Mouse (Mus musculus): ENCODE measurements around the gene Tmem223.

The Tmem223 gene

DNA sequence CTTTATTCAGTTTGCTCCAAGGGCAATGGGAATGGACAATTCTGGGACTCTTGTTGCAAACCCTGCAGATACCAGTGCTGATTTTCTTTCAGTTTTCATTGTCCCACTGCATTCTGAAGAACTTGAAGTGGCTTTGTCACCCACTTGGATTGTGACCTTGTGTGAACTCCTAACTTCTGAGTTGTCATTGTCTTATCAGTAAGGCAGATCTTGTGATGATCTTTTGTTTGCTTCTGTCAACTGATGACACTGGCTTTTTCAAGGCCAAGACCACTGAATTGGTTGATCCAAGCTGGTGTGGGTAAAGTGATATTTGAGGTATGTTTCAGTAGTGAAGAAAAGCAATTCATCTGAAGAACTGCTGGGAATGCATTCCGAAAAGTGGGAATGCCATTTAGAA, 25.4 kb upstream of the Tmem223 start:
- in situ Hi-C loops (cut with MboI, MseI), result no loop called here

GRCm38 (mm10) chr19:8747368-8747767, 23.4 kb upstream of the Tmem223 start:
- in situ Hi-C loops (cut with MboI, MseI), result no loop called here

DNA sequence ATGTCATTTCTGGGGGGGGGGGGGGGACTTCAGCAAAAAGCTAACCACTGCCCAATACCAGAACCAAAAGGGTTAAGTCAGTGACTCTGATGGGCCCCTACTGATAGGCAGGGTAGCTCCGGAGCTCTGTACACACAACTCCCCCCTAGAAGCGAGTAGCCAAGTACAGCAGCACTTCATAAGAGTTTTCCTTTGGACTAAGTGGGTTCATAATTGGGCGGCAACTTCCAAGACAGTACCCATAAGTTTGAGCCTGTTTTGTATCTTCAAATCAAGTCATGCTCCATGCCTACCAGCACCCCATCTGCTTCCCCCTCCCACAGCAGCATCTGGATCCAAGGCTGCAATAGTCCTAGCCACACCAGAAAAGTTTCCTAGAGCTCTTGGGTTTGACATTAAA, 15.1 kb upstream of the Tmem223 start:
- in situ Hi-C loops (cut with MboI, MseI), result no loop called here

DNA sequence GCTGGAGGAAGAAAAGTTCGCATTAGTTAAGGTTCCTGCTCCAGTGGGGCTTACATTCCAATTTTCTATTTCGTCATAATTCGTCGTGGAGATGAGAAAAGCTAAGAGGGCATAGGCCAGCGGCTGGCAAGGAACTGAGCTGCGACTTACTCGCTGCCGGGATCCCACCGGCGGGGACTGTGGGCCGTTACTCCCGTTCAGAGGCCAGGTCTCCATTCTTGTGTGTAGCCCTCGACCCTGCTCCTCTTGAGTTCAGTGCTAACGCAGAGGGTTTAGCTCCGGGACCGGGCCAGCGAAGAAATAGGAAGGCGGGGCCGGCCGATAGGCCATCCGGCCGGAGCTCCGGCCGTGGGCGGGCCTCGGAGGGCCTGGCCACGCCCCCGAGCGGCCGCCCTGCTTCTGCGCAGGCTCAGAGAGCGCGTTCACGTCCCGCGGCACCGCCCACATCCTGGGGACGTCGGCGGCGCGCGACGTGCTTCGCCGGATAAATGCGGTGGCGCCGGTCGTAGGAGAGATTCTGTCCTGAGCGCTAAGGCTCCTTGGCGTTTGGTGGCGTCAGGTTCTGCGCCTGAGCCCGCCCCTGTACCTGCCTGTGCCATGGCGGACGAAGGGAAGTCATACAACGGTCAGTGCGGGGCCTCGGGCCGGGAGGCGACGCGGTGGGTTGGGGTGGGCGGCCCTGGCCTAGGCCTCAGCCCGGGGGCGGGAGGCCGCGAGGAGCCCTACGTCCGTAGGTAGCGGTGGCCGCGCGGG, 14.0 kb upstream of the Tmem223 start, which contains the start of gene Nxf1:
Gene Nxf1, plus strand, starts transcription at position 439 of the 753 bp plus-strand sequence.
- in situ Hi-C loops (cut with MboI, MseI), result no loop called here

- in situ Hi-C loops (cut with MboI, MseI), result no loop called here
Measured at GRCm38 (mm10) chr19:8757471-8757998, 13.3 kb upstream of the Tmem223 start.

DNA sequence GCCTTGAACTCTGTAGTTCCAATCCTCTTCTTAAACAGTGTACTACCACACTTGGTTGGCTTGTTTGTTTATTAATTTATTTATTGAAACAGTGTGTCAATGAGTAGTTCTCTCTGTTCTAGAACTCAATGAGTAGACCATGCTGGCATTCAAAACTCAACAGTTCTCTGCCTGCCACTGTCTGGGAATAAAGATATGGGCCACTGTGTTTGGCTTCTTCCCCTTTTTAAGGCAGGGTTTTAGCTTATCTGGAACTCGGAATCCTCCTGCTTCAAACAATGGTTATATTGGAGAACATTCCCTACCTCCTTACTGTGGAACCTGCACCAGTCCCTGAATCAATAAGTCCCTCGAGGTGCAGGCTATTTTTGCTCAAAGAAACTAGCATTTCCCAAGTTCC, 11.9 kb upstream of the Tmem223 start:
- in situ Hi-C loops (cut with MboI, MseI), result no loop called here

DNA sequence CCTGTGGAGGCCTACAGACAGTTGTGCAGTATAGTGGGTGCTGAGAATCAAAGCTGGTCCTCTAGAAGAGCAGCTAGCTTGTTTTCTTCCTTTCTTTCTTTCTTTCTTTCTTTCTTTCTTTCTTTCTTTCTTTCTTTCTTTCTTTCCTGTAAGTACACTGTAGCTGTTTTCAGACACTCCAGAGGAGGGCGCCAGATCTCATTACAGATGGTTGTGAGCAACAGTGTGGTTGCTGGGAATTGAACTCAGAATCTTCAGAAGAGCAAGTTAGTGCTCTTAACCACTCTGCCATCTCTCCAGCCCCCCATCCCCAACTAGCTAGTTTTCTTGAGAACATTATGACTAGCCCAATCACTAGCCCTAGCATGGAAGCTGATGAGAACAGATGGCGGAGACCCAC, 10.0 kb upstream of the Tmem223 start:
- in situ Hi-C loops (cut with MboI, MseI), result no loop called here

GRCm38 (mm10) chr19:8763276-8763675, 7.5 kb upstream of the Tmem223 start:
- in situ Hi-C loops (cut with MboI, MseI), result no loop called here

GRCm38 (mm10) chr19:8765562-8765961, 5.2 kb upstream of the Tmem223 start:
- in situ Hi-C loops (cut with MboI, MseI), result no loop called here

DNA sequence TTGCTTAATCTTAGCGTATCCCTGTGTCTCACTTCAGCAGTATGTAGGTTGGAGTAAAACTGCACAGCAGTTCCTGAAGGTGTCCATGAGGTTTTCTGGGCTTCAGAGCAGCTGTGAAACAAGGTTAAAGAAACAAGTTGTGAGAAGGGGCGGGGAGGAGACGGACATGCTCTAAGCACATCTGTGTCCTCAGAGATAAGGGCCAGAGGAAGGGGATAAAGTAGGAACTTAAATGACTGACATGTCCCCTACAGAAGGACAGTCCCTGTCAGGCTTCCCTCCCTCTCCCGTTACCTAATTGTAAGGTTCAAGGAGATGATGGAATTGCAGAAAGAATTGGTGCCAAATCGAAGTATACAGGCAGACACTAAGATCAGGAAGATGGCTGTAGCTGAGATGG, 2.2 kb downstream of the Tmem223 start:
- in situ Hi-C loops (cut with MboI, MseI), result loop anchor here (5.0 kb wide), 1 partner anchor 44 kb away; the partner anchor contains the start of gene Ttc9c

- in situ Hi-C loops (cut with MboI, MseI), result loop anchor here (5.0 kb wide), 1 partner anchor 44 kb away; the partner anchor contains the start of gene Ttc9c
Measured at GRCm38 (mm10) chr19:8773409-8773808, 2.6 kb downstream of the Tmem223 start.

- in situ Hi-C loops (cut with MboI, MseI), result loop anchor here (5.0 kb wide), 1 partner anchor 43 kb away; the partner anchor contains the start of gene Ttc9c
Measured at GRCm38 (mm10) chr19:8774086-8774835, 3.5 kb downstream of the Tmem223 start, which contains the start of gene Tmem179b. Gene Tmem179b, minus strand, starts transcription at chr19:8774467.

- in situ Hi-C loops (cut with MboI, MseI), result loop anchor here (5.0 to 25.0 kb wide), 2 partner anchors 42 to 1738 kb away; partner anchors contain the start of genes Stip1 and Ttc9c
Measured at GRCm38 (mm10) chr19:8774951-8775421, 4.2 kb downstream of the Tmem223 start.

DNA sequence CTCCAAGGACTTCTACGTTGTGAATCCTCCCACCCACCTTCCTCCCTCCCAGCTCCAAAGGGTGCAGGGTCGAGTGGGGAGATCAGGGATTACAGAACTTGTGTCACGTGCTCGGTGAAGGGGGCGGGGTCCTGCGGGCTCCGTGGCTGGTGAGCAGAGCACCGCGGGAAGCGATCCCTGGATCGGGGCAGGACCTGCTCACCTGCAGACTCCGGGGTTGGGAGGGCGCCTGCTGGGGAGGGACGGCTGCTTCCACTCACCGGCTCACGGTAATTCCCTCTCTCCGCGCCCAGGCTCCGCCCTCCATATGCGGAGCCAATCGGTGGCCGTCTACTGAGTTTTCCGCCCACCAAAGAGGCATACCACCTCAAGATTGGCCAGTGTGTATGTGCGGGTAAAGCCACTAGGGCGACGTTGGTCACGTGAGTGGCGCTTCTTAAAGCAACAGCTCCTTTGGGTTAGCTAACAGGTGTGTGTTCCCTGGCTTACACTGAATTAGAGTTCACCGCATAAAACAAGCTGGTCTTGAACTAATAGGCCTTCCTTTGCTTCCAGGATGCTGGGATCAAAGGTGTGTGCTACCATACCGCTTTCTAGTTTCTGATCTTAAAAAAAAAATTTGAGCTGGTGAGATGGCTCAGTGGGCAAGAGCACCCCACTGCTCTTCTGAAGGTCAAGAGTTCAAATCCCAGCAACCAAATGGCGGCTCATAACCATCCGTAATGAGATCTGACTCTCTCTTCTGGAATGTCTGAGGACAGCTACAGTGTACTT, 15.4 kb downstream of the Tmem223 start, which contains the start of gene Taf6l:
Gene Taf6l, minus strand, starts transcription at position 410 of the 774 bp plus-strand sequence.
- in situ Hi-C loops (cut with MboI, MseI), result loop anchor here (25.0 kb wide), 1 partner anchor 1749 kb away; the partner anchor contains the start of gene Stip1

GRCm38 (mm10) chr19:8788521-8788920, 17.7 kb downstream of the Tmem223 start:
- in situ Hi-C loops (cut with MboI, MseI), result loop anchor here (25.0 kb wide), 1 partner anchor 1751 kb away; the partner anchor contains the start of gene Stip1

DNA sequence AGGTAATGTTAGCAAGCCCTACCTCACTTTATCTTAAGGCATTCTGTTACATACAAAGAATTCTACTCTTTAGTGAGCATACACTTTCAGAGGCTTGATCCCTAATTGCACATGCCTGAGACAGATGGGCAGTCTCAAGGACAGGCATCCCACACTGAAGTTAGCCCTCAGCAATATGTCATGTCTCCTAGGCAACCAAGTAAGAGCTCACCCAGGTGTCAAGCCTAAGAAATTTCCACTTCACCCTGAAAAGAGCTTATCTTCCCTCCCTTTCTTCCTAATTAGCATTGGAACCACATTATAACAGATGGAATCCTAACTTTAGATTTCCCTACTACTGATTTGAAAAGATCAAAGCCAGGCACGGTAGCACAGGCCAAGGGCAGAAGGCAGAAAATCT, 18.4 kb downstream of the Tmem223 start:
- in situ Hi-C loops (cut with MboI, MseI), result loop anchor here (25.0 kb wide), 1 partner anchor 1752 kb away; the partner anchor contains the start of gene Stip1

DNA sequence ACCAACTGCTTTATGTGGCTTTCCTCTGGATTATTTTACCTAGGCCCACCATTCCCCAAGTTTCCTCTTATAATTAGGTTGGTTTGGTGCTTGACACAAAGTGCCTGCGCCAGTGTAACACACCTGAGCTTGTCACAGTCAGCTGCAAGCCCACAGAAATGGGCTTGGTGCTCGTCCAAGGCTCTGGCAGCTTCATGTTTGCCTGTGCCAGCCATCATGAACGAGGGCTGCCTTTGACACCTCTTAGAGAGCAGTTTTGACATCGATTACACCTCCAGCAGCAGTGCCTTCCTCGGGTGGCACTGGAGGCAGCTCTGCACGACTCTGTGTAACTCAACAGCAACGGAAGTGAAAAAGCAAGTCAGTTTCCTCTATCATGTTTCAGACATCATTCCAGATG, 19.4 kb downstream of the Tmem223 start:
- in situ Hi-C loops (cut with MboI, MseI), result loop anchor here (5.0 to 25.0 kb wide), 2 partner anchors 1288 to 1753 kb away; partner anchors contain the start of gene Stip1

- in situ Hi-C loops (cut with MboI, MseI), result loop anchor here (25.0 kb wide), 1 partner anchor 1761 kb away; the partner anchor contains the start of gene Stip1
Measured at GRCm38 (mm10) chr19:8798264-8798946, 27.6 kb downstream of the Tmem223 start, which contains the start of gene Polr2g. Gene Polr2g, minus strand, starts transcription at chr19:8798577.

DNA sequence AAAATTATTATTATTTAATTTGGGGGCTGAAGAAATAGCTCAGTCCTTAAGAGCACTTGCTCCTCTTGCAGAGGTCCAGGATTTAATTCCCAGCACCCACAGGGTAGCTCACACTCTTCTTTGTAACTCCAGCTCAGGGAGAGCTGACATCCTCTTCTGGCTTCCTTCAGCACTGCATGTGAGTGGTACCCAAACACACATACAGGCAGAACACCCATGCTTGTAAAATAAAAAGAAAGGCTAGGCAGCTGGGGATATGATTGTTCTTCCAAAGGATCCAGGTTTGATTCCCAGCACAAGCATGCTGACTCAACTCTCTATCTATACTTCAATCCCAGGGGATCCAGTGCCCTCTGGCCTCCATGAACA, 28.1 kb downstream of the Tmem223 start:
- in situ Hi-C loops (cut with MboI, MseI), result loop anchor here (25.0 kb wide), 1 partner anchor 1762 kb away; the partner anchor contains the start of gene Stip1

Measured in regulatory T cell (primary cell).